Mouse (Mus musculus): Measurements from ENCODE around the gene Vwf. TPM values are rescaled to one million over a fixed set of nuclear protein-coding genes. Genes with fewer than 3 reads are reported as not detected.

The Vwf gene
- polyA plus RNA-seq, 1 experiment from 2014 or later = 11.9 TPM

DNA sequence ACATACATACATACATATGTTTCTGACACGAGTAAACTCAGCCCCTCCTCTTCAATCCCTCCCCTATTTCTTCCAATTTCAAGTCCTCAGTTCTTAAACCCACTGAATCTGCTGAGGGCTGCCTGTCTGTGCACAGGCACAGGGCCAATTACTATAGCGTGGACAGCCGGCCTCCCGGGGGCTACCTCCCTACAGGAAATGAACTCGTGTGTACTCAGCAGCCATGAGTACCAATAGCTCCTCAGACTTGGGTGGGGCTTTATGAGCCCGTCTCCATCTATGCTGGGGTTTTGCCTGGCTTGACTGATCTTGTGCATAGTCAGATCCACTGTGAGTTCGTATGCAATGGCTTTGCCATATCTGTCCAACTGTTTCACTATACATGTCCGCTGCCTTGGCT, 7.2 kb upstream of the Vwf start:
- H3K27me3 ChIP-seq (ENCODE audit: control insufficient read depth, insufficient read depth, low read depth, low read length) = no peaks in the 10 kb centered on the region
- no peaks in the 10 kb centered on the region for H3K36me3 ChIP-seq (ENCODE audit: control insufficient read depth, insufficient read depth)
- 31% methylated on average over 8 of the region's 8 CpGs for WGBS (ENCODE audit: insufficient replicate concordance)
- ATAC-seq (ENCODE audit: low read depth) = no peak
- no peak overlapping the region for H3K27ac ChIP-seq (ENCODE audit: low read length)
- no peaks in the 10 kb centered on the region for H3K9me3 ChIP-seq (replicated peaks; ENCODE audit: control insufficient read depth, low read length)
- H3K4me3 ChIP-seq (ENCODE audit: low read depth, low read length) = no peak overlapping the region
- no peak overlapping the region for H3K4me2 ChIP-seq (ENCODE audit: low read depth, low read length)
- no peak overlapping the region for H3K9ac ChIP-seq (ENCODE audit: low read depth, low read length)
- peaks cover 16% of the 10 kb centered on the region for H3K4me1 ChIP-seq (ENCODE audit: control insufficient read depth, low read depth, low read length)

DNA sequence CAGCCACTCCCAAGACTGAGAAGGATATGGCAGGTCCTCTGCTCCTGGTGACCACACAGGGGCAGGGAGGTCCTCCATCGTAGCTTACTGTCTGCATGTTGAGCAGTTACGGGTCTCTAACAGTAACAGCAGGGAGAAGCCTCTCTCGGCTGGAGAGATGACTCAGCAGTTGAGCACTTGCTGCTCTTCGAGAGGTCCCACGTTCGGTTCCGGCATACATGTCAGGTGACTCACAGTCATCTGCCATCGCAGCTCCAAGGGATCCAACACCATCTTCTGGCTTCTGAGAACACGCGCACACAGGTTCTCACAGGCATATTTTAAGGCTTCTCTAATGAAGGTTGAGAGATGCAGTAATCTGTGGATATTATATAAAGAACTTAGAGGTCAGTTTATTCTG, 6.4 kb upstream of the Vwf start:
- H3K9me3 ChIP-seq (replicated peaks; ENCODE audit: control insufficient read depth, low read length) = no peaks in the 10 kb centered on the region
- no peaks in the 10 kb centered on the region for H3K27me3 ChIP-seq (ENCODE audit: control insufficient read depth, insufficient read depth, low read depth, low read length)
- no peak overlapping the region for H3K27ac ChIP-seq (ENCODE audit: low read length)
- no peak overlapping the region for H3K9ac ChIP-seq (ENCODE audit: low read depth, low read length)
- H3K4me2 ChIP-seq (ENCODE audit: low read depth, low read length) = no peak overlapping the region
- H3K4me3 ChIP-seq (ENCODE audit: low read depth, low read length) = no peak overlapping the region
- peak; percentile 22; the same call in 1 of the 2 replicates for ATAC-seq (ENCODE audit: low read depth)
- H3K36me3 ChIP-seq (ENCODE audit: control insufficient read depth, insufficient read depth) = no peaks in the 10 kb centered on the region
- peaks cover 16% of the 10 kb centered on the region for H3K4me1 ChIP-seq (ENCODE audit: control insufficient read depth, low read depth, low read length)
- WGBS (ENCODE audit: insufficient replicate concordance) = 38% methylated on average over 10 of the region's 10 CpGs

DNA sequence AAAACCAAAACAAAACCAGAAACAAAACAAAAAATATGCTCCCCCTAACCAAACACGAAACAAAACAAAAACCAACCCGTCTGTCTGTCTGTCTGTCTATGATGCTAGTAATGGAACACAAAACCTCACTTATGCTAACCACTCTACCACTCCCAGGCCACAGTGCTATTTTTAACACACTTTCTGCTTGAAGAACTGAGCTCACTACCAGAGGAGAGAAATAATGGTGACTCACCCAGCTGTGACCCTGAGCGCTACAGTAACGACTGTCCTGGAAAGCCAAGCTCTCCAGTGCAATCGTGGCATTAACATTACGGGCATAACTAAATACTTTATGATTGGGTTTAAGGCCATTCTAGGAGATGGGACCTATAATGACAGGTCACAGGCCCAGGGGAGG, 5.7 kb upstream of the Vwf start:
- H3K4me1 ChIP-seq (ENCODE audit: control insufficient read depth, low read depth, low read length) = peaks cover 16% of the 10 kb centered on the region
- no peak overlapping the region for H3K4me3 ChIP-seq (ENCODE audit: low read depth, low read length)
- whole genome bisulfite sequencing (ENCODE audit: insufficient replicate concordance) = 41% methylated on average over 6 of the region's 6 CpGs
- H3K27me3 ChIP-seq (ENCODE audit: control insufficient read depth, insufficient read depth, low read depth, low read length) = no peaks in the 10 kb centered on the region
- no peak overlapping the region for H3K27ac ChIP-seq (ENCODE audit: low read length)
- H3K4me2 ChIP-seq (ENCODE audit: low read depth, low read length) = no peak overlapping the region
- no peak overlapping the region for H3K9ac ChIP-seq (ENCODE audit: low read depth, low read length)
- no peak for ATAC-seq (ENCODE audit: low read depth)
- no peaks in the 10 kb centered on the region for H3K36me3 ChIP-seq (ENCODE audit: control insufficient read depth, insufficient read depth)
- H3K9me3 ChIP-seq (replicated peaks; ENCODE audit: control insufficient read depth, low read length) = no peaks in the 10 kb centered on the region

DNA sequence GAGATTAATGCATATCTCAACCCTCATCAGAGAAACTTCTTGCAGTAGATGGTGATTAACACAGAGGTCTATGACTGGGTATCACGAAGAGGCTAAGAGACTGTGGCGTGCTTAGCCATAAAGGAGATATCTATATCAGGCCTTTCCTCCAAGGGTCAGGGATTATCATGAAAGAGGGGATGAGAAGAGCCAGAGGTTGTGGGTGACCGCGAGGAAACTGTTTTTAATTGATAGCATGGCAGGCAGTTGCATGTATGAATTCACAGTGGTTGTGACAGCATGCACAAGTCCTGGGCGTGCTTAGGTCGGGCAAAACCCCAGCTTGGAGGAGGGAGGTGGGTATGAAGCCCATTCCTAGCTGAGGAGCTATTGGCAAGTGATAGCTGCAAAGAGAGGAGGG, 5.3 kb upstream of the Vwf start:
- Histone ChIP-seq H3K36me3 (ENCODE audit: control insufficient read depth, insufficient read depth) (no peaks in the 10 kb centered on the region), H3K4me3 (ENCODE audit: low read depth, low read length) (no peak overlapping the region), H3K27me3 (ENCODE audit: control insufficient read depth, insufficient read depth, low read depth, low read length) (no peaks in the 10 kb centered on the region), H3K9ac (ENCODE audit: low read depth, low read length) (no peak overlapping the region), H3K9me3 (replicated peaks; ENCODE audit: control insufficient read depth, low read length) (no peaks in the 10 kb centered on the region), H3K4me2 (ENCODE audit: low read depth, low read length) (no peak overlapping the region), H3K4me1 (ENCODE audit: control insufficient read depth, low read depth, low read length) (peaks cover 16% of the 10 kb centered on the region), H3K27ac (ENCODE audit: low read length) (no peak overlapping the region)
- 23% methylated on average over 6 of the region's 6 CpGs for WGBS (ENCODE audit: insufficient replicate concordance)
- ATAC-seq (ENCODE audit: low read depth) = peak; percentile 64

DNA sequence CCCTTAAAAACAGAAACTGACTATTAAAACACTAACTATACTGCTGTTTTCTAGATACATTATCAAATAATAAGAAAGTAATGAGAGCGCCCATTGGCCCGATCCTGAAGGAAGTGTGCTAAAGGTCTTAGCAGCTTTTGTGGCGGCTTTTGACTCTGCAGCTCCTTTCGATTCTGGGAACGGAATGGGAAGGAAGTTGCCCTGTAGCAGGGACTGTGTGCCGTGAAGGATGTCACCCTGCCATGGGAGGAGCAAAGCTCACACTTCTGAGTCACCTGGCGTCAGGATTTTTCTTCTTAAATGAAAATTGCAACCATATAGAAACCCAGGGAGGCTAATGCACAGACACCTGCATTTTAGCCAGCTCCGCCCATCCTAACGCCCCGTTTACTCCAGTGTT, 1.8 kb downstream of the Vwf start:
- 37% methylated on average over 10 of the region's 10 CpGs for WGBS (ENCODE audit: insufficient replicate concordance)
- Histone ChIP-seq H3K4me1 (ENCODE audit: control insufficient read depth, low read depth, low read length) (no peaks in the 10 kb centered on the region), H3K9ac (ENCODE audit: low read depth, low read length) (no peak overlapping the region), H3K4me3 (ENCODE audit: low read depth, low read length) (no peak overlapping the region), H3K9me3 (replicated peaks; ENCODE audit: control insufficient read depth, low read length) (no peaks in the 10 kb centered on the region), H3K36me3 (ENCODE audit: control insufficient read depth, insufficient read depth) (no peaks in the 10 kb centered on the region), H3K27ac (ENCODE audit: low read length) (no peak overlapping the region), H3K4me2 (ENCODE audit: low read depth, low read length) (no peak overlapping the region), H3K27me3 (ENCODE audit: control insufficient read depth, insufficient read depth, low read depth, low read length) (no peaks in the 10 kb centered on the region)
- ATAC-seq (ENCODE audit: low read depth) = no peak

DNA sequence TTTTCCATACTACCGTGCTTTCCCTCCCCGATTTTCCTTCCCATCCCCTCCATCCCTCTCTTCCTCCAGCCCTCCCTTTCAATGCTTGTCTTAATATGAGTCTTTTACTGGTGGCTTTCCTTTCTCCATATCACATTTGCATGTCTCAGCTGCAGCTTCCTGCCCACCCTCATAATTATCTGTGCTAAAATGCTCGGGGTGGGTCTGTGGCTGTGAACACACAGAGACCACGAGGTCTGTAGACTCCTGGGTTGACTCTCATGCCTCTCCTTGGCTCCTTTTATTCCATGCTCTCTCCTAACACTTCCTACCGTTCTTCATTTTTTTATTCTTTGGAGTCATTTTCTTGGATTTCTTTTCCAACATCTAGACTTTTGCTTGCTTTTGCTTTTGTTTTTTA, 3.6 kb downstream of the Vwf start:
- 36% methylated on average over 5 of the region's 5 CpGs for WGBS (ENCODE audit: insufficient replicate concordance)
- no peak overlapping the region for H3K27ac ChIP-seq (ENCODE audit: low read length)
- no peaks in the 10 kb centered on the region for H3K36me3 ChIP-seq (ENCODE audit: control insufficient read depth, insufficient read depth)
- no peak overlapping the region for H3K4me3 ChIP-seq (ENCODE audit: low read depth, low read length)
- no peaks in the 10 kb centered on the region for H3K27me3 ChIP-seq (ENCODE audit: control insufficient read depth, insufficient read depth, low read depth, low read length)
- H3K4me2 ChIP-seq (ENCODE audit: low read depth, low read length) = no peak overlapping the region
- no peaks in the 10 kb centered on the region for H3K9me3 ChIP-seq (replicated peaks; ENCODE audit: control insufficient read depth, low read length)
- no peak overlapping the region for H3K9ac ChIP-seq (ENCODE audit: low read depth, low read length)
- no peak for ATAC-seq (ENCODE audit: low read depth)
- no peaks in the 10 kb centered on the region for H3K4me1 ChIP-seq (ENCODE audit: control insufficient read depth, low read depth, low read length)

DNA sequence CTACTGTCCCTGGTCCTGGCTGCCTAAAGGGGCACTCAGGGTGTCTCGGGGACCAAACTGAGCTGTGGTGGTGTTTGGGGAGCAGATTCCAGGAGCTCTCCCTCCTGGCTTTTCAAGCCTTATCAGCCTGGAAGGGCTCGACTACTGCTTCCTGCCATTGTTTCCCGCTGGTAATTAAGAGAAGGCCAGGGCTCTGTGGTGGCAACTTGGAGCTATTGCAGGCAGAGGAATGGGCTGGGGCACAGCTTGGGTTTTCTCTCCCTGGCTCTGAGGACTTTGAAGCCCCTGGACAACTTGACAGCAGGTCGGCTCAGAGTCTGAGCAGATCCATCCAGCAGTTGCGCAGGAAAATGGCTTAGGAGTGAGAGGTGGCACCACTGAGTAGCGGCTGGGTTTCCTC, 6.2 kb downstream of the Vwf start:
- no peak for ATAC-seq (ENCODE audit: low read depth)
- no peak overlapping the region for H3K4me3 ChIP-seq (ENCODE audit: low read depth, low read length)
- no peaks in the 10 kb centered on the region for H3K9me3 ChIP-seq (replicated peaks; ENCODE audit: control insufficient read depth, low read length)
- no peak overlapping the region for H3K4me2 ChIP-seq (ENCODE audit: low read depth, low read length)
- no peaks in the 10 kb centered on the region for H3K27me3 ChIP-seq (ENCODE audit: control insufficient read depth, insufficient read depth, low read depth, low read length)
- 37% methylated on average over 6 of the region's 6 CpGs for WGBS (ENCODE audit: insufficient replicate concordance)
- no peak overlapping the region for H3K27ac ChIP-seq (ENCODE audit: low read length)
- no peak overlapping the region for H3K9ac ChIP-seq (ENCODE audit: low read depth, low read length)
- no peaks in the 10 kb centered on the region for H3K36me3 ChIP-seq (ENCODE audit: control insufficient read depth, insufficient read depth)
- H3K4me1 ChIP-seq (ENCODE audit: control insufficient read depth, low read depth, low read length) = no peaks in the 10 kb centered on the region

DNA sequence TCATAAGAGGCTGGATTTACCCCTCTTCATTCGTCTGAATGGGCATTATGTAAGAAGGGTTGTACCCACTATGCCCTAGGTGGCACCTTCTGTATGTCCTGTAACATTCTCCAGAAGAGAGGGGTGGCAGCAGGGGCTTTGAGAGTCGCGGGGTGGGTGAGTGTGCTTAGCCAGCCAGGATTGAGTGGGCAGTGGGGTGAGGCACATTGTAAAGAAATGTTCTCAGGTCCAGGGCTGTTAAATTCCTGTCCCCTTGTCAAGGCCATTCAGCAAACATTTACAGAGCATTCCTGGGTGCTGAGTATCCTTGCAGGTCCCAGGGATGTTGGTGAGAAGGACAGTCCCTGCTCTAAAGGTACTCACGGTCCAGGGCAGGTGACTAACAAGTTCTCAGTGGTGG, 7.0 kb downstream of the Vwf start:
- ATAC-seq (ENCODE audit: low read depth) = no peak
- Histone ChIP-seq H3K4me3 (ENCODE audit: low read depth, low read length) (no peak overlapping the region), H3K27ac (ENCODE audit: low read length) (no peak overlapping the region), H3K9ac (ENCODE audit: low read depth, low read length) (no peak overlapping the region), H3K9me3 (replicated peaks; ENCODE audit: control insufficient read depth, low read length) (no peaks in the 10 kb centered on the region), H3K27me3 (ENCODE audit: control insufficient read depth, insufficient read depth, low read depth, low read length) (no peaks in the 10 kb centered on the region), H3K4me2 (ENCODE audit: low read depth, low read length) (no peak overlapping the region), H3K36me3 (ENCODE audit: control insufficient read depth, insufficient read depth) (no peaks in the 10 kb centered on the region), H3K4me1 (ENCODE audit: control insufficient read depth, low read depth, low read length) (no peaks in the 10 kb centered on the region)
- WGBS (ENCODE audit: insufficient replicate concordance) = 59% methylated on average over 4 of the region's 4 CpGs

DNA sequence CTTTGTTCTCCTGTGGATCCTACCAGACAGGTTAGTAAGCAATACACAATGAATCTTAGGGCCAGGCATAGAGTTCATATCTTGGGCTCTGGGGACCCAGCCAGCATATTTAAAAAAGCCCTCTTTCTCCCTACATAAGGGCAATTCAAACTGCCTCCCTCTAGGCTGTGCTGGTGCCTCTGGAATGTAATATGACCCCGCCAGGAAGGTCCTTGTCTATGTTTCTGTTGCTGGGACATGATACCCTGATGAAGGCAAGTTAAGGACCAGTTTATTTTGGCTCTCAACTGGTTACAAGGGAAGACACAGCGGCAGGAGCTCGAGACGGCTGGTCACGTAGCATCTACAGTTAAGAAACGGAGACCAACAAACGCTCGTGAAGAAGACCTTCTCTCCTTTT, 12.3 kb downstream of the Vwf start:
- H3K4me1 ChIP-seq (ENCODE audit: control insufficient read depth, low read depth, low read length) = peaks cover 25% of the 10 kb centered on the region
- no peak overlapping the region for H3K27ac ChIP-seq (ENCODE audit: low read length)
- H3K36me3 ChIP-seq (ENCODE audit: control insufficient read depth, insufficient read depth) = no peaks in the 10 kb centered on the region
- H3K27me3 ChIP-seq (ENCODE audit: control insufficient read depth, insufficient read depth, low read depth, low read length) = no peaks in the 10 kb centered on the region
- no peak overlapping the region for H3K4me2 ChIP-seq (ENCODE audit: low read depth, low read length)
- H3K4me3 ChIP-seq (ENCODE audit: low read depth, low read length) = no peak overlapping the region
- 63% methylated on average over 8 of the region's 8 CpGs for WGBS (ENCODE audit: insufficient replicate concordance)
- H3K9me3 ChIP-seq (replicated peaks; ENCODE audit: control insufficient read depth, low read length) = no peaks in the 10 kb centered on the region
- no peak for ATAC-seq (ENCODE audit: low read depth)
- H3K9ac ChIP-seq (ENCODE audit: low read depth, low read length) = no peak overlapping the region

DNA sequence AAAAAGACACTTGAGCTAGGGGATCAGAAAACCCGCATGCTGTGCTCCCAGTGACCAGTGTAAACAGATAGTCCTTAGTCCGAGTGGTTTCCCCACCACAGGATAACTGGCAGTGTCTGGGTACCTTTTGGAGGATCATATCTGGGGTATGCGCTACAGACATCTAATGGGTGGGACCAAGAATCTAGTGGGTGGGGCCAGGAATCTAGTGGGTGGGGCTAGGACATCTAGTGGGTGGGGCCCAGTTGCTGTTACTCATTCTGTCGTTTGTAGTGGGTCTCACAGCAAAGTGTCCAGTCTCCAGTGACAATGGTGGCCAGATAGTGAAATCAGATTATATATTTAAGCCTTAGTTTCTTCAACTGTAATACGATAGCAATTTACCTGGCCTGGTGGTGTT, 14.5 kb downstream of the Vwf start:
- peaks cover 46% of the 10 kb centered on the region for H3K4me1 ChIP-seq (ENCODE audit: control insufficient read depth, low read depth, low read length)
- no peak overlapping the region for H3K27ac ChIP-seq (ENCODE audit: low read length)

More for the DNA sequence above, 14.5 kb downstream of the Vwf start:
- Histone ChIP-seq H3K4me3 (ENCODE audit: low read depth, low read length) (no peak overlapping the region), H3K9ac (ENCODE audit: low read depth, low read length) (no peak overlapping the region), H3K9me3 (replicated peaks; ENCODE audit: control insufficient read depth, low read length) (no peaks in the 10 kb centered on the region), H3K4me2 (ENCODE audit: low read depth, low read length) (no peak overlapping the region), H3K27me3 (ENCODE audit: control insufficient read depth, insufficient read depth, low read depth, low read length) (no peaks in the 10 kb centered on the region), H3K36me3 (ENCODE audit: control insufficient read depth, insufficient read depth) (no peaks in the 10 kb centered on the region)
- peak; percentile 33; the same call in 1 of the 2 replicates for ATAC-seq (ENCODE audit: low read depth)
- WGBS (ENCODE audit: insufficient replicate concordance) = 36% methylated on average over 5 of the region's 5 CpGs

Data from liver, embryonic 16.5 days (tissue).